In genomic region chr15:85564034-85564769, GRCm38 (mm10) we compare ENCODE assay signal across 23 mouse cellular contexts. TPM values are rescaled to one million over a fixed set of nuclear protein-coding genes. Genes with fewer than 3 reads are reported as not detected.
DNase-seq lines count a peak whose midpoint lies in the region; ATAC-seq and TF ChIP-seq lines count a peak whose summit lies in the region.
"Had no signal": no experiment of that assay in that cellular context is flagged by ENCODE, and none has a peak within 500 bp of the region (broad histone marks: within the 10 kb centered on the region; RNA-seq: fewer than 3 reads in every experiment).

No protein-coding gene starts in this region.

- TF ChIP-seq EP300 in lung, postnatal 0 days (IDR thresholded peaks at IDR 0.05), result no peak

- WGBS in cerebellum, adult 2 months, result 38% methylated on average over 13 of the region's 13 CpGs
- WGBS in lung, embryonic 16.5 days, result 62% methylated on average over 13 of the region's 13 CpGs
- 62% methylated on average over 13 of the region's 13 CpGs for WGBS in lung, postnatal 0 days

- no peaks in the 10 kb centered on the region for H3K36me3 ChIP-seq in lung, embryonic 16.5 days (ENCODE audit: control insufficient read depth, insufficient read depth, low read length)
- H3K36me3 ChIP-seq in lung, postnatal 0 days (ENCODE audit: insufficient read depth, low read length), result no peaks in the 10 kb centered on the region
- H3K36me3 ChIP-seq: embryonic facial prominence, embryonic 13.5 days; heart, embryonic 15.5 days; stomach, embryonic 15.5 days had no signal

- H3K9ac ChIP-seq in lung, embryonic 16.5 days (ENCODE audit: low read length), result no peak overlapping the region
- no peak overlapping the region for H3K9ac ChIP-seq in lung, postnatal 0 days (replicated peaks; ENCODE audit: low read depth)
- H3K9ac ChIP-seq: embryonic facial prominence, embryonic 13.5 days; forebrain, embryonic 13.5 days; heart, embryonic 15.5 days; stomach, embryonic 15.5 days had no signal

- no peak for TF ChIP-seq POLR2A in cerebellum, adult 2 months (IDR thresholded peaks at IDR 0.05; ENCODE audit: borderline replicate concordance, insufficient read depth, low read length)

- H3K4me2 ChIP-seq in lung, embryonic 16.5 days (ENCODE audit: low read depth, low read length), result no peak overlapping the region
- H3K4me2 ChIP-seq in lung, postnatal 0 days (replicated peaks; ENCODE audit: low read depth, low read length), result no peak overlapping the region
- H3K4me2 ChIP-seq: embryonic facial prominence, embryonic 13.5 days; forebrain, embryonic 13.5 days; heart, embryonic 15.5 days; stomach, embryonic 15.5 days had no signal

- no peaks in the 10 kb centered on the region for H3K27me3 ChIP-seq in cerebellum, adult 2 months (ENCODE audit: control insufficient read depth, insufficient read depth, low read length)
- no peaks in the 10 kb centered on the region for H3K27me3 ChIP-seq in lung, embryonic 16.5 days (ENCODE audit: control insufficient read depth, insufficient read depth, low read depth, low read length)
- no peaks in the 10 kb centered on the region for H3K27me3 ChIP-seq in lung, postnatal 0 days (replicated peaks; ENCODE audit: insufficient read depth, low read length)
- H3K27me3 ChIP-seq: embryonic facial prominence, embryonic 13.5 days; forebrain, embryonic 13.5 days; stomach, embryonic 15.5 days had no signal

- TF ChIP-seq CTCF in cerebellum, adult 2 months (IDR thresholded peaks at IDR 0.05; ENCODE audit: borderline replicate concordance, insufficient read depth, low read depth, low read length), result no peak
- no peak for TF ChIP-seq CTCF in lung, postnatal 0 days (IDR thresholded peaks at IDR 0.05)

- H3K4me3 ChIP-seq in cerebellum, adult 2 months (replicated peaks; ENCODE audit: insufficient read depth, low read depth, low read length), result no peak overlapping the region
- no peak overlapping the region for H3K4me3 ChIP-seq in lung, embryonic 16.5 days (ENCODE audit: low read length)
- H3K4me3 ChIP-seq in lung, postnatal 0 days (ENCODE audit: low read depth, low read length), result no peak overlapping the region
- H3K4me3 ChIP-seq: embryonic facial prominence, embryonic 13.5 days; erythroblast, embryonic 14.5 days; forebrain, embryonic 13.5 days; gastrocnemius, adult 2 months; heart, embryonic 15.5 days; myocyte; stomach, embryonic 15.5 days had no signal

- H3K4me1 ChIP-seq in cerebellum, adult 2 months (ENCODE audit: control insufficient read depth, insufficient read depth, low read length), result peaks cover 2% of the 10 kb centered on the region
- H3K4me1 ChIP-seq in lung, embryonic 16.5 days (replicated peaks; ENCODE audit: control insufficient read depth, insufficient read depth, low read length), result peaks cover 37% of the 10 kb centered on the region
- no peaks in the 10 kb centered on the region for H3K4me1 ChIP-seq in lung, postnatal 0 days (ENCODE audit: insufficient read depth, low read depth, low read length)
- H3K4me1 ChIP-seq: stomach, embryonic 15.5 days had no signal

- peak; percentile 53 to 59 for DNase-seq in cerebellum, postnatal 10 days
- no peak for DNase-seq in cerebellum, adult 2 months
- DNase-seq in kidney, postnatal 10 days, result peak; percentile 64
- no peak for DNase-seq in kidney, adult 18-20 months
- no peak for DNase-seq in lung, postnatal 0 days (ENCODE audit: low spot score)
- peak; percentile 42 for DNase-seq in MN1 (ENCODE audit: low spot score)
- DNase-seq: adrenal gland, postnatal 10 days; cerebellum, adult 18-20 months; cerebellum, postnatal 36 days; embryo, embryonic 11 days; gastrocnemius, adult 2 months; heart, postnatal 36 days; kidney, adult 11 months; midbrain, embryonic 14.5 days; right cerebral cortex, postnatal 4 days; thymus, postnatal 25 days had no signal

- no peak overlapping the region for H3K27ac ChIP-seq in cerebellum, adult 2 months (ENCODE audit: insufficient read depth, low read length)
- H3K27ac ChIP-seq in lung, embryonic 16.5 days (ENCODE audit: low read length), result 0 out of 2 replicates have a peak overlapping the region, but pooled peaks have one; percentile 10
- H3K27ac ChIP-seq in lung, postnatal 0 days (ENCODE audit: low read length), result no peak overlapping the region
- H3K27ac ChIP-seq: embryonic facial prominence, embryonic 13.5 days; forebrain, embryonic 13.5 days; gastrocnemius, adult 2 months; heart, embryonic 15.5 days; stomach, embryonic 15.5 days had no signal

- no peak for ATAC-seq in lung, embryonic 16.5 days (ENCODE audit: low read depth)
- no peak for ATAC-seq in lung, postnatal 0 days
- ATAC-seq: forebrain, embryonic 13.5 days had no signal

- H3K9me3 ChIP-seq in lung, embryonic 16.5 days (ENCODE audit: control insufficient read depth, low read length), result 0 out of 2 replicates have a peak, but pooled peaks cover 4% of the 10 kb centered on the region
- no peaks in the 10 kb centered on the region for H3K9me3 ChIP-seq in lung, postnatal 0 days (ENCODE audit: low read length)
- H3K9me3 ChIP-seq: forebrain, embryonic 13.5 days; heart, embryonic 15.5 days; stomach, embryonic 15.5 days had no signal

RNA-seq across cellular contexts. Expression of gene Wnt7b, which starts 18.1 kb away (rescaled TPM):
- 11.1 and 14.7 TPM in 2 replicates for polyA plus RNA-seq in cerebellum, adult 2 months (2012; rRNA removed)
- 40.2 and 44.8 TPM in 2 replicates for polyA plus RNA-seq in lung, embryonic 16.5 days (2015; fragmentation: Nextera tagmentation; extraction: Ambion mirVana)
- polyA plus RNA-seq in lung, postnatal 0 days (2015; fragmentation: Nextera tagmentation; extraction: Ambion mirVana), result 11.3 and 14.9 TPM in 2 replicates
- polyA plus RNA-seq: erythroblast, embryonic 14.5 days had no signal

Comparison
In these comparisons a context has a peak if more than half of its experiments do, and no peak if none do; other contexts are left out.
1. DNase-seq: peak in cerebellum, postnatal 10 days (2 of 2), kidney, postnatal 10 days (single experiment) and MN1 (single experiment); none in cerebellum, adult 2 months (0 of 2), kidney, adult 18-20 months (single experiment) and lung, postnatal 0 days (single experiment).